Mouse (Mus musculus) inflammation-experienced regulatory T-cells, adult 6 months (primary cell): ENCODE data around the gene Magi1. TPM values are rescaled to one million over a fixed set of nuclear protein-coding genes. Genes with fewer than 3 reads are reported as not detected.

ENCODE experiments used
- ATAC-seq: one replicate; pipeline ENCODE4 v1.8.0; 2017
- polyA plus RNA-seq, 3 experiments: library from polyadenylated mRNA; unstranded; fragments of 100-300 nt; shearing (Covaris generic); gene quantifications; one replicate each; pipeline ENCODE4 v1.2.1; 2017

Magi1 gene
- polyA plus RNA-seq, 3 experiments from 2014 or later = 0.08 to 4.6 TPM; not detected in 1

- no peak for ATAC-seq
Observed at GRCm38 (mm10) chr6:94200910-94201309, 82.8 kb downstream of the Magi1 start.

- no peak for ATAC-seq
Observed at GRCm38 (mm10) chr6:94199696-94200095, 84.0 kb downstream of the Magi1 start.

GRCm38 (mm10) chr6:94197831-94198230, 85.9 kb downstream of the Magi1 start:
- no peak for ATAC-seq

GRCm38 (mm10) chr6:94195303-94195911, 88.3 kb downstream of the Magi1 start:
- no peak for ATAC-seq

GRCm38 (mm10) chr6:94190830-94191229, 92.9 kb downstream of the Magi1 start:
- no peak for ATAC-seq

- ATAC-seq = no peak
Observed at GRCm38 (mm10) chr6:94189379-94189778, 94.3 kb downstream of the Magi1 start.

GRCm38 (mm10) chr6:94186628-94187319, 96.9 kb downstream of the Magi1 start:
- no peak for ATAC-seq

GRCm38 (mm10) chr6:94184268-94184667, 99.4 kb downstream of the Magi1 start:
- no peak for ATAC-seq

GRCm38 (mm10) chr6:94183354-94183851, 100.3 kb downstream of the Magi1 start:
- ATAC-seq = no peak

GRCm38 (mm10) chr6:94181673-94182255, 102.0 kb downstream of the Magi1 start:
- ATAC-seq = no peak

GRCm38 (mm10) chr6:94180331-94181150, 103.2 kb downstream of the Magi1 start:
- ATAC-seq = no peak

GRCm38 (mm10) chr6:94177559-94177958, 106.2 kb downstream of the Magi1 start:
- no peak for ATAC-seq

- no peak for ATAC-seq
Observed at GRCm38 (mm10) chr6:94176705-94177104, 107.0 kb downstream of the Magi1 start.

- ATAC-seq = no peak
Observed at GRCm38 (mm10) chr6:94171250-94171649, 112.5 kb downstream of the Magi1 start.

GRCm38 (mm10) chr6:94169581-94170194, 114.0 kb downstream of the Magi1 start:
- no peak for ATAC-seq

- no peak for ATAC-seq
Observed at GRCm38 (mm10) chr6:94165951-94166350, 117.8 kb downstream of the Magi1 start.

- ATAC-seq = no peak
Observed at GRCm38 (mm10) chr6:94164753-94165536, 118.8 kb downstream of the Magi1 start.

- no peak for ATAC-seq
Observed at GRCm38 (mm10) chr6:94163325-94163995, 120.3 kb downstream of the Magi1 start.

GRCm38 (mm10) chr6:94162918-94163317, 120.8 kb downstream of the Magi1 start:
- ATAC-seq = no peak

- ATAC-seq = no peak
Observed at GRCm38 (mm10) chr6:94159256-94159655, 124.5 kb downstream of the Magi1 start.
